Mouse (Mus musculus) midbrain, postnatal 0 days (tissue): ENCODE data around the gene Nup214. TPM values are rescaled to one million over a fixed set of nuclear protein-coding genes. Genes with fewer than 3 reads are reported as not detected.

ENCODE experiments used
- ATAC-seq: fragments of 200-750 bp; cut with Nextera tagmentation; 2 replicates; pipeline ENCODE4 v1.8.0; 2017; ENCODE audit warnings: moderate number of reproducible peaks, mild to moderate bottlenecking, moderate TSS enrichment, moderate library complexity; ENCODE audit not compliant: low FRiP score
- DNase-seq: peaks from one replicate; pipeline ENCODE4 v3.0.0-alpha.2; 2015; ENCODE audit warnings: low spot score
- H3K27ac ChIP-seq: fragments of 300-500 bp; sonication (generic); 2 replicates; pipeline ENCODE4 v1.5.1; 2014; ENCODE audit warnings: low read depth, mild to moderate bottlenecking, low read length, mixed read lengths
- H3K27me3 ChIP-seq: fragments of 300-500 bp; sonication (generic); 2 replicates; pipeline ENCODE4 v1.6.1; 2014; ENCODE audit warnings: low read length, control low read depth, mixed read lengths; ENCODE audit not compliant: insufficient read depth
- H3K36me3 ChIP-seq: fragments of 300-500 bp; sonication (generic); 2 replicates; pipeline ENCODE4 v1.6.1; 2014; ENCODE audit warnings: low read length, control low read depth, mixed read lengths; ENCODE audit not compliant: insufficient read depth
- H3K4me1 ChIP-seq: fragments of 300-500 bp; sonication (generic); 2 replicates; pipeline ENCODE4 v1.6.1; 2014; ENCODE audit warnings: mild to moderate bottlenecking, control low read depth, antibody characterized with exemption, low read length, mixed read lengths; ENCODE audit not compliant: insufficient read depth
- H3K4me2 ChIP-seq: fragments of 300-500 bp; sonication (generic); 2 replicates; pipeline ENCODE4 v1.6.1; 2014; ENCODE audit warnings: low read depth, mild to moderate bottlenecking, low read length, mixed read lengths; ENCODE audit not compliant: poor library complexity, severe bottlenecking
- H3K4me3 ChIP-seq: fragments of 300-500 bp; sonication (generic); 2 replicates; pipeline ENCODE4 v1.5.1; 2014; ENCODE audit warnings: low read depth, mild to moderate bottlenecking, low read length, moderate library complexity
- H3K9ac ChIP-seq: fragments of 300-500 bp; sonication (generic); replicated peaks from 2 replicates; pipeline ENCODE4 v1.6.1; 2014; ENCODE audit warnings: mild to moderate bottlenecking, low read length, moderate library complexity, mixed read lengths; ENCODE audit not compliant: poor library complexity, severe bottlenecking
- H3K9me3 ChIP-seq: fragments of 300-500 bp; sonication (generic); 2 replicates; pipeline ENCODE4 v1.6.1; 2016; ENCODE audit warnings: low read length, control low read depth
- CTCF ChIP-seq: IDR thresholded peaks from 2 replicates; pipeline ENCODE4 v1.5.1; 2016; ENCODE audit warnings: antibody characterized with exemption, mild to moderate bottlenecking
- WGBS: fragments of 180-500 bp; shearing (Covaris S2); extraction: QIAGEN DNeasy Blood & Tissue Kit; methylation state at CpG from one replicate; pipeline ENCODE4 v1.1.7; 2014; 5-methylcytosine and 5-hydroxymethylcytosine counted together
- polyA plus RNA-seq: library from polyadenylated mRNA; unstranded; fragments of >200 nt; fragmentation: Nextera tagmentation; extraction: Ambion mirVana; gene quantifications from 2 replicates; pipeline ENCODE4 v1.2.1, GENCODE M21; 2015
- total RNA-seq: library from RNA; depleted of rRNA; stranded (reverse); fragments of >200 nt; gene quantifications from 2 replicates; pipeline ENCODE4 v1.2.3, GENCODE M21; 2014; rRNA removed

Gene Nup214
- total RNA-seq (28.5 and 29.0 TPM in 2 replicates), polyA plus RNA-seq (59.7 and 67.0 TPM in 2 replicates)

DNA sequence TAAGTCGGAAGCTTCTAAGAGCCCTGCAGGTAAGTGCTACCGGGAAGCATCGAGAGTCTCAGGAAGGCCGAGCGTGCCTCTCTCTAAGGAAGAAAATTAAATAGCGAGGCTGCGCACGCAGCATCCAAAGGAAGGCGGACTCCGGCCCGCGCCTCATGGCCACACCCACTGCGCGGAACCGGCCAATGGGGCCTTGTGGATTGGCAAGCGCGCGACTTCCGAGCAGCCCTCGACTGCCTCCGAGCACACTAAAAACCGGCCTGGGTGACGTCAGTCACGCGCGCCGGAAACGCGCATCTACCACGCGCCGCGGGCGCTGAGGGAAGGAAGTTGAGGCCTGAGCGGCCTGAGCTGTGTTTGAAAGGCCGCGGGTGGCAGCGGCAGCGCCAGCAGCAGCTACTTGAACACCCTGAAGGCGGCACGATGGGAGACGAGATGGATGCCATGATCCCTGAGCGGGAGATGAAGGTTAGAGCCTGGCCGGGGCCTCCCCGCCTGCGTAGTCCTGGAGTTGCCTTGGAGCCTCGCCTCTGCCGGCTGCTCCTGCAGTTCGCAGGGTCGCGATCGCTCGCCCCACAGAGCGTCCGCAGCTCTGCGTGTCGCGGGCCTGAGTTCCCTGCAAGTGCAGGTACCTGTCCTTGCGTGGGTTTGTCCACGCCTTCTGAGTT, at the start of gene Nup214:
Gene Nup214 (plus strand): TSS at position 296 of the 668 bp plus-strand sequence.
- Histone ChIP-seq H3K27me3 (no peaks in the 10 kb centered on the region), H3K4me3 (peak within 1 kb of the TSS; percentile 95), H3K9me3 (no peaks in the 10 kb centered on the region), H3K4me2 (peak within 1 kb of the TSS; percentile 90), H3K4me1 (no peaks in the 10 kb centered on the region), H3K27ac (peak within 1 kb of the TSS; percentile 79), H3K9ac (peak within 1 kb of the TSS; percentile 97), H3K36me3 (peaks cover 14% of the 10 kb centered on the region)
- ATAC-seq = peak; percentile 99
- DNase-seq = peak; percentile 99
- no peak for TF ChIP-seq CTCF
- WGBS = under 1% methylated on average over 58 of the region's 60 CpGs

DNA sequence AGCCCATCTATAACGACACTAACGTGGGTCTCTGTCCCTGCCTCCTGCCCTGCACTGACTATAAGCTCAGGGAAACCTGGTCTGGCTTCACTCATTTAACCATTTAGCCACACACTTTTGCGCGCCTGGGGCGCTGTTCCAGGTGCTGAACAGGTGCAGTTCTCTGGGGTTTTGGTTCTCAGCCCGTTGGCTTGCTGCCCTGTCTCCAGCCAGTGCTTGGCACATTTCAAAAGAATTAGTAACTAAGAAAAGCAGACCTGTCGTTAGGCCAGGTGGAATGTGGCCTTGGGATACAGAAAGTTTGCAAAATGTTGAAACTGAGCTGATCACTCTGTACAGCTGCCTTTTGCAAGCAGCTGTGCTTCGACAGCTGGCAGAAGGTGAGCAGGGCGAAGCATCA, 49.4 kb upstream of the Nup214 start:
- no peak for TF ChIP-seq CTCF
- H3K4me3 ChIP-seq = no peak overlapping the region
- H3K27me3 ChIP-seq = no peaks in the 10 kb centered on the region
- H3K9ac ChIP-seq = no peak overlapping the region
- no peak overlapping the region for H3K4me2 ChIP-seq
- 33% methylated on average over 9 of the region's 9 CpGs for WGBS
- H3K27ac ChIP-seq = no peak overlapping the region
- H3K36me3 ChIP-seq = no peaks in the 10 kb centered on the region
- no peak for ATAC-seq
- H3K4me1 ChIP-seq = no peaks in the 10 kb centered on the region
- peak; percentile 6 for DNase-seq
- no peaks in the 10 kb centered on the region for H3K9me3 ChIP-seq

DNA sequence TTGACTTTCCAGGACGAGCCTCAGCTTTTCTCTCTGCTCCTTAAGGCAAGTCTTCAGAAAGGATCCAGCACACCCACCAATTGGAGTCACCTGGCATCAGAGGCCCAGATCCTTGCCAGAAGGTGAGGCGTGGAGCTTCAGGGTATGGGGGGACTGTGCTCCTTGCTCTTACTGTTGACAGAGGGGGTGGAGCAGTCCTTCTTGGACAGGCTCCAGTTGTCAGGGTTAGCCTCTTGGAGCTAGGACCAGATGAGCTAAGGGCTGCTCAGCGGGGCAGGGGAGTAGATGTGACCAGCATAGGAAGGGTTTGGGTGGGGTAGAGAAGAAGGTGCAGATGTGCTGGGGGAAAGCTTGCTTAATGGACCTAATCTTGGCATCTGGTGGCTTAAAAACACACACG, 48.3 kb upstream of the Nup214 start:
- Histone ChIP-seq H3K4me1 (no peaks in the 10 kb centered on the region), H3K4me3 (no peak overlapping the region), H3K27ac (no peak overlapping the region), H3K36me3 (no peaks in the 10 kb centered on the region), H3K9me3 (no peaks in the 10 kb centered on the region), H3K4me2 (no peak overlapping the region), H3K9ac (no peak overlapping the region), H3K27me3 (no peaks in the 10 kb centered on the region)
- WGBS = 53% methylated on average over 4 of the region's 4 CpGs
- ATAC-seq = no peak
- no peak for TF ChIP-seq CTCF
- no peak for DNase-seq

DNA sequence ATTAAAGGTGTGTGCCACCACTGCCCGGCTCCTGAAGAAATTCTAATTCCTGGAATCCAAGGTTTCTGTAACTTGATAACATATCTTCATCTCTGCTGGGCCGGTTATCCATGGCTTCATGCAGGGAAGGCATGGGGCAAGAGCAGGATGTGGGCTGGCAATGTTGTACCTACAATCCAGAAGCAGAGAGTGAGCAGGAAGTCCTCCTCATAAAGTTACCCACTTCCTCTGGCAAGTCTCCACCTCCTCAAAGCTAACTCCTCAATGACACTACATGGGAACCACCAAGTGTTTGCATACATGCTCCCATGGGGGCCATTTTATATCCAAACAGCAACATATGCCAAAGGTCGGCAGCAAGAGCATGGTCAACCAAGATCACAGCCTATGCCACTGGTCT, 44.6 kb upstream of the Nup214 start:
- no peak for TF ChIP-seq CTCF
- Histone ChIP-seq H3K9ac (no peak overlapping the region), H3K9me3 (no peaks in the 10 kb centered on the region), H3K27ac (no peak overlapping the region), H3K4me2 (no peak overlapping the region), H3K4me3 (no peak overlapping the region), H3K27me3 (no peaks in the 10 kb centered on the region), H3K36me3 (no peaks in the 10 kb centered on the region), H3K4me1 (no peaks in the 10 kb centered on the region)
- DNase-seq (no peak), ATAC-seq (no peak)
- WGBS = 92% methylated on average over 3 of the region's 3 CpGs

DNA sequence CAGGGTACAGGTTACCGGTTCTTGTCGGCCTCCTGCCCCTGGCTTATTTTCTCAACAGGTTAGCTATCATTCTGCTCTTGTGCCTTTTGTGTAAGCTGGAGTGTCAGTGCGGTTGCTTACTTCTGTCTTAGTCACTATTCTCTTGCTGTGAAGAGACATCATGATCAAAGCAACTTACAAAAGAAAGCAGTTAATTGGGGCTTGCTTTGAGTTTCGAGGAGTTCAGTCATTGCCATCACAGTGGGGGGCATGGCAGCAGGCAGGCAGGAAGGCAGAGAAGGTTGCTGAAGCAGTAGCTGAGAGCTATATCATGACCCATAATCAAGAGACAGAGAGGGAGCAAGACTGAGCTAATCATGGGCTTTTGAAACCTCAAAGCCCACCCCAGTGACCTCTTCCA, 39.7 kb upstream of the Nup214 start:
- no peak overlapping the region for H3K4me2 ChIP-seq
- DNase-seq (no peak), ATAC-seq (no peak)
- no peaks in the 10 kb centered on the region for H3K9me3 ChIP-seq
- TF ChIP-seq CTCF = no peak
- H3K4me3 ChIP-seq = no peak overlapping the region
- H3K27ac ChIP-seq = no peak overlapping the region
- H3K4me1 ChIP-seq = no peaks in the 10 kb centered on the region
- no peak overlapping the region for H3K9ac ChIP-seq
- no peaks in the 10 kb centered on the region for H3K36me3 ChIP-seq
- WGBS = 34% methylated on average over 4 of the region's 4 CpGs
- H3K27me3 ChIP-seq = no peaks in the 10 kb centered on the region

DNA sequence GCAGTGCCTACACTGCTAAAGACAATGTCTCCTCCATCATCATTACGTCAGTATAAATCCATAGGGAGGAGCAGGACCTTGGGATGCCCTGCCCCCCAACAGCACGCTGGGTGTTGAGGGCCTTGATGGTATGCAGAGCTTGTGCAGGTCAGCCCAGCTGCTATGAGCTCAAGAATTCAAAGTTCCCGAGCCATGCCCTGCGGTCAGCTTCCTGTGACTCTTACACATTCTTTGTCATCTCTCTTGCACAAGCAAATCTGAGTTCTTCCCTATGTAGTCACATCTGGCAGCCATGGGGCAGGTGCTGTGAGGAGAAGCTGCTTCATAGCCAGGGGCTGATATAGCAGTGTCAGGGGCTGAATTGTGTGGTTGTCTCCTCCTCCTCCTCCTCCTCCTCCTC, 39.2 kb upstream of the Nup214 start:
- no peak overlapping the region for H3K27ac ChIP-seq
- H3K36me3 ChIP-seq = no peaks in the 10 kb centered on the region
- ATAC-seq (no peak), DNase-seq (no peak)
- no peaks in the 10 kb centered on the region for H3K9me3 ChIP-seq
- no peaks in the 10 kb centered on the region for H3K4me1 ChIP-seq
- H3K9ac ChIP-seq = no peak overlapping the region
- no peaks in the 10 kb centered on the region for H3K27me3 ChIP-seq
- no peak for TF ChIP-seq CTCF
- H3K4me2 ChIP-seq = no peak overlapping the region
- no peak overlapping the region for H3K4me3 ChIP-seq
- WGBS = 52% methylated on average over 4 of the region's 4 CpGs
